In the genomic region with DNA sequence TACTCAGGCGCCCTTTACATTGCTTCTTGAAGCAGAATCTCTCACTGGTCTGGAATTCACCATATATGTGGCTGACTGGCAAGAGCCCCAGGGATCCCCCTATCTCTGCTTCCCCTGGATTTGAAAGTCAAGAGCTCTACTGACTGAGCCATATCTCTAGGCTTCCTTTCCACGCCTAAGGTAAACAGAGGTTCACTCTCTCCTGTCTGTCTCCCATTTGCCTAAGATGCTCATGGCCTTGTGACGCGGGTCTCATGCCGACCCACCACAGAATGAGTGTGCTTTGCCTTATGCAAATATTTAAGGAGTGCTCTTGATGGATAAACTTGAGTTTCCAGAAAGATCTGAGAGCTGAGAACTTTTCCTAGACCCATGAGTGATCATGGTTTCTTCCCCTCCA, we compare ENCODE assay signal across 22 mouse cellular contexts.
A peak's percentile ranks its signal among the peaks of the same experiment; 100 is the strongest.
DNase-seq lines count a peak whose midpoint lies in the region; ATAC-seq and TF ChIP-seq lines count a peak whose summit lies in the region.
"Had no signal": no experiment of that assay in that cellular context is flagged by ENCODE, and none has a peak within 500 bp of the region (broad histone marks: within the 10 kb centered on the region; RNA-seq: fewer than 3 reads in every experiment).

No protein-coding gene starts in this region.

- no peaks in the 10 kb centered on the region for H3K36me3 ChIP-seq in lung, embryonic 15.5 days
- H3K36me3 ChIP-seq in midbrain, embryonic 11.5 days (ENCODE audit: control insufficient read depth, insufficient read depth, low read length), result no peaks in the 10 kb centered on the region
- H3K36me3 ChIP-seq in midbrain, embryonic 16.5 days (ENCODE audit: control insufficient read depth, insufficient read depth, low read length), result no peaks in the 10 kb centered on the region
- H3K36me3 ChIP-seq: embryonic facial prominence, embryonic 10.5 days; embryonic facial prominence, embryonic 12.5 days; forebrain, embryonic 15.5 days; G1E had no signal

- WGBS in lung, embryonic 15.5 days, result 55% methylated on average over 5 of the region's 5 CpGs
- 83% methylated on average over 5 of the region's 5 CpGs for WGBS in midbrain, embryonic 11.5 days
- WGBS in midbrain, embryonic 16.5 days, result 89% methylated on average over 5 of the region's 5 CpGs

- H3K9ac ChIP-seq in lung, embryonic 15.5 days, result no peak overlapping the region
- H3K9ac ChIP-seq in midbrain, embryonic 11.5 days (ENCODE audit: low read length), result no peak overlapping the region
- no peak overlapping the region for H3K9ac ChIP-seq in midbrain, embryonic 16.5 days (ENCODE audit: low read depth, low read length)
- H3K9ac ChIP-seq: embryonic facial prominence, embryonic 12.5 days; forebrain, embryonic 13.5 days; forebrain, embryonic 15.5 days had no signal

- no peak for DNase-seq in layer of hippocampus, adult 2 months (ENCODE audit: low spot score in 2 of 2)
- no peak for DNase-seq in layer of hippocampus, adult 9-11 months
- no peak for DNase-seq in lung, postnatal 36 days
- peak; percentile 12 for DNase-seq in midbrain, embryonic 11.5 days (ENCODE audit: low spot score, missing footprints)
- DNase-seq: adrenal gland, adult 8-10 months; adrenal gland, postnatal 14 days; adrenal gland, postnatal 36 days; B cell, adult 2 months; cerebellum, adult 11-12 months; cerebellum, adult 9-10 months; cerebellum, postnatal 10 days had no signal

- no peak for ATAC-seq in lung, embryonic 15.5 days (ENCODE audit: borderline replicate concordance, extremely low read depth, low FRiP score, low TSS enrichment)
- no peak for ATAC-seq in midbrain, embryonic 11.5 days (ENCODE audit: low FRiP score)
- ATAC-seq in midbrain, embryonic 16.5 days, result no peak
- ATAC-seq: activated CD4-positive, CD25-positive, alpha-beta regulatory T cell, adult 4 months; CD4-positive, CD25-positive, alpha-beta regulatory T cell, adult 4 months; forebrain, embryonic 13.5 days; forebrain, embryonic 15.5 days; Patski had no signal

- H3K27ac ChIP-seq in layer of hippocampus, adult 2 months, result peak overlapping the region; percentile 88; the same call in 1 of the 2 replicates
- 0 out of 2 replicates have a peak overlapping the region, but pooled peaks have one; percentile 2 for H3K27ac ChIP-seq in lung, embryonic 15.5 days
- H3K27ac ChIP-seq in midbrain, embryonic 11.5 days (ENCODE audit: low read depth, low read length), result no peak overlapping the region
- H3K27ac ChIP-seq in midbrain, embryonic 16.5 days (ENCODE audit: low read length), result no peak overlapping the region
- H3K27ac ChIP-seq: embryonic facial prominence, embryonic 10.5 days; embryonic facial prominence, embryonic 12.5 days; forebrain, embryonic 13.5 days had no signal

- no peak overlapping the region for H3K4me2 ChIP-seq in lung, embryonic 15.5 days
- no peak overlapping the region for H3K4me2 ChIP-seq in midbrain, embryonic 11.5 days
- no peak overlapping the region for H3K4me2 ChIP-seq in midbrain, embryonic 16.5 days (ENCODE audit: low read length)
- H3K4me2 ChIP-seq: embryonic facial prominence, embryonic 12.5 days; forebrain, embryonic 13.5 days; forebrain, embryonic 15.5 days had no signal

- H3K9me3 ChIP-seq in lung, embryonic 15.5 days, result no peaks in the 10 kb centered on the region
- H3K9me3 ChIP-seq in midbrain, embryonic 11.5 days (ENCODE audit: control insufficient read depth, low read length), result no peaks in the 10 kb centered on the region
- H3K9me3 ChIP-seq in midbrain, embryonic 16.5 days (replicated peaks; ENCODE audit: control insufficient read depth, low read length, poor library complexity, severe bottlenecking), result no peaks in the 10 kb centered on the region; the same call in 1 of the 2 replicates
- H3K9me3 ChIP-seq: embryonic facial prominence, embryonic 10.5 days; embryonic facial prominence, embryonic 12.5 days; forebrain, embryonic 13.5 days; forebrain, embryonic 15.5 days had no signal

- no peaks in the 10 kb centered on the region for H3K27me3 ChIP-seq in lung, embryonic 15.5 days
- no peaks in the 10 kb centered on the region for H3K27me3 ChIP-seq in midbrain, embryonic 11.5 days (ENCODE audit: control insufficient read depth, insufficient read depth, low read length)
- no peaks in the 10 kb centered on the region for H3K27me3 ChIP-seq in midbrain, embryonic 16.5 days (ENCODE audit: control insufficient read depth, insufficient read depth, low read depth, low read length)
- H3K27me3 ChIP-seq: CH12.LX; forebrain, embryonic 13.5 days; forebrain, embryonic 15.5 days had no signal

- no peak overlapping the region for H3K4me3 ChIP-seq in layer of hippocampus, adult 2 months
- no peak overlapping the region for H3K4me3 ChIP-seq in lung, embryonic 15.5 days
- H3K4me3 ChIP-seq in midbrain, embryonic 11.5 days (ENCODE audit: low read depth, low read length), result no peak overlapping the region
- no peak overlapping the region for H3K4me3 ChIP-seq in midbrain, embryonic 16.5 days (ENCODE audit: low read depth, low read length)
- H3K4me3 ChIP-seq: embryonic facial prominence, embryonic 10.5 days; embryonic facial prominence, embryonic 12.5 days; forebrain, embryonic 13.5 days; forebrain, embryonic 15.5 days had no signal

- H3K4me1 ChIP-seq in lung, embryonic 15.5 days, result peaks cover 7% of the 10 kb centered on the region; the same call in 1 of the 2 replicates
- no peaks in the 10 kb centered on the region for H3K4me1 ChIP-seq in midbrain, embryonic 11.5 days (ENCODE audit: control insufficient read depth, insufficient read depth, low read length)
- H3K4me1 ChIP-seq in midbrain, embryonic 16.5 days (ENCODE audit: control insufficient read depth, insufficient read depth, low read length), result no peaks in the 10 kb centered on the region
- H3K4me1 ChIP-seq: embryonic facial prominence, embryonic 10.5 days had no signal

- TF ChIP-seq CTCF in layer of hippocampus, adult 2 months (conservative IDR thresholded peaks at IDR 0.05), result no peak

Comparison
In these comparisons a context has a peak if more than half of its experiments do, and no peak if none do; other contexts are left out.
1. H3K27ac ChIP-seq: peak in layer of hippocampus, adult 2 months (single experiment) and lung, embryonic 15.5 days (single experiment); none in midbrain, embryonic 11.5 days (single experiment) and midbrain, embryonic 16.5 days (single experiment).